Mouse (Mus musculus): ENCODE results near the gene Rsbn1.

The Rsbn1 gene

DNA sequence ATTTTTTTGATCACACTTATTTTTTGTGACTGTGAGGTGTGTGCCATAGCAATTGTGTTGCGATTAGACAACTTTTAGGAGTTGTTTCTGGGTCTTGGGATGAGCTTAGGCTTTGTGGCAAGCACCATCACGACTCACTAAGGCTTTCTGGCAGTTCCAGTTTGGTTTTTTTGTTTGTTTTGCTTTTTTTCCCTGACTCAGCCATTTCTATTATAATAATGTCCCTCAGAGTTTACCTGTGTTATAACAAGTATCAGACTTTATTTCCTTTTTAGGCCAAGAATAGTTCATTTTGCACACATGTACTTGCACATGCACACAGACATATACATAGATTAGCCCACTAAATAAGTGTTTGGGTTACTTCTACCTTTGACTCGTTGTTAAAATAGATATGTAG lies 46.7 kb downstream of the Rsbn1 start:
- no peak for DNase-seq

GRCm38 (mm10) chr3:103967231-103967630 lies 53.3 kb downstream of the Rsbn1 start:
- DNase-seq = no peak

GRCm38 (mm10) chr3:103967861-103968691 lies 54.2 kb downstream of the Rsbn1 start, which contains the start of gene Phtf1:
TSS of gene Phtf1 (plus strand) at chr3:103968110.
- peak; percentile 90 for DNase-seq

GRCm38 (mm10) chr3:103968701-103969100 lies 54.8 kb downstream of the Rsbn1 start:
- no peak for DNase-seq

DNA sequence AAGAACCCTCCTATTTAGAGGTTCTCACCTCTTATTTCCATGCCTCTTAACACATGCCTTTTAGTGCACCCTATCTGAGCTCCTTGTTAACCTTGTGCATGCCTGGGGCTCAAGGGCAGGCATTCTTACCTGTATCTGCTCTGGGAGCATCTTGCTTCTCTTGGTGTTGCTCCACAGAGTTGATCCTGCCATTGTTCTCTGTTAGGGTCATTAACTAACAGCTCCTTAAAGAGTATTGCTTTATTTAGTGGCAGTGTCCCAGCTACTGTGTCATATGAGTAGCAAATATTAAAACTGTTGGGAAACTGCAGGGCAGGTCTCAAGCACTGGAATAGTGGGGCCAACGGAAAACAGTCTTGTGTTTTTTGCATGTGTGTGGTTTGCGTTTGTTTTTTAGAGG lies 57.2 kb downstream of the Rsbn1 start:
- DNase-seq = no peak

DNA sequence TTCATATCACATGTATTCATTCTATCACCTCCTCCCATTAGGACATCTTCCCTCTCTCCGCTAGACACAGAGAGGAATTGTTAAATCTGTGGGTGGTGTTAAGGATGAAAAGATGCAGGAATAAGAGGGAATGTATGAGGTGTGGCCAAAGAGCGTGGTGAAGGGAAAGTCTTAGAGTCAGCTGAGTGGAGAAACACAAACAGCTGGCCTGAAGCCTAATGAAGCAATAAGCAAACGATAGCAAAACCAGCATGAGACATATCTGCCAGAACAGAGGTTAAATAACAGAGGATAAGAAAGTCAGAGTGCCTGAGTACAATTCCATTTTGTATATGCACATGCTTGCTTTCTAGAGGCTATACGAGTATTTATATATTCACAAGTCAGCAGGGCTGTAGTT lies 70.6 kb downstream of the Rsbn1 start:
- no peak for DNase-seq

DNA sequence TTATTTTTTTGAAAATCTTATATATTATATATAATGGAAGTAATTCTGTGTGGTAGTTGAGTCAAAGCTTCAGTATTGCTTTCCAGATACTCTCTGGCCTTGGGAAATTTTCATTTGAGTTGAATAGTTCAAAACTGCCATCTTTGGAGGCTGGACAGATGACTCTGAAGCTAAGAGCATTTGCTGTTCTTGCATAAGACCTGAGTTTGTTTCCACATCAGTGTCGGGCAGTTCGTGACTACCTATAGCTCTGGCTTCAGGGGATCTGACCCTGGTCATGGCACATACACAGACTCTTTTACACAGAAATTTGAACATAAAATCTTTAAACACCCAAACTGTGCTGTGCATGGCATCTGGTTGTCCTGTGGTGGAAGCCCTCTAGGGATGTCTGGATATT lies 71.3 kb downstream of the Rsbn1 start:
- no peak for DNase-seq

DNA sequence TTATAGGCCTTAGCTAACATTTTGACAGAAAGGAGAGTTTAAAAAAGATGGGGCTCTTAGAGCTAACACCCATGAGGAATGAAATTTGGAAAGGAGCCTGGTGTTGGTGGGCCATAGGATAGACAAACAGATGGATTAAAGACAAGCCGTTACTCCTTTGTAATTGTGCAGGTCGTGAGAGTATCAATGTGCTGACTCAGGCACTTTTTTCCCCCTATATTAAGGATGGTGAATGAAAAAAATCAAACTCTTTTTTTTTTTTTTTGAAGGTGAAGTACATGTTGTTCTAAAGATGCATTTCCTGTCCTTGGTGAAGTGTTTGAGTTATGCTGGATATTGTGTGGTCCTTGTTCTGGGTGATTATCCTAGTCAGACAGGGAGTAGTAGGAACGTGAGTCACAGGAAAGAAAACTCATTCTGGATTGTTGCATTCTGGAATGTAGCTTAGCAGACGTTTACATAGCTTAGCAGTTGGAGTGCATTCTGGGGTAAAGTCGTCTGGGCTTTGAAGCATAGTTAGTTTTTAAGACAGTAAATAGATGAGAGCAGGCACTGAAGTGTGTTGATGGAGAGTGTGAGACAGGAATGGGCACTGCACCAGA lies 74.0 kb downstream of the Rsbn1 start:
- no peak for DNase-seq

DNA sequence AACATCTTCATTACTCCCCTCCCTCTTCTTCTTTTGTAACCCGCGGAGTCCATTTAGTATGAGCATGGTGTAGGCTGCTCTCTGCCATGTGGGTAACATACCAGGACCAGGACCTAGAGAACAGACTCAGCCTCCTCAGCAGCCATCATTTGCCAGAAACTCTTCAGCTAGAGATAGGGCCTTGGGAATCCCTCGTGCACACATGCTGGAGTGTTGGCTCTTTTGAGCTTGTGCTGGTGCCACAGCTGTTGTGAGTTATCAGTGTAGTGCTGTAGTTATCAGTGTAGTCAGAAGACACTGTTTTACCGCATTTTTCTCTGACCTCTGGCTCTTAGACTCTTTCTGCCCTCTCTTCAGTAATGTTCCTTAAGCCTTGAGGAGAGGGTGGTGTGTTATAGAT lies 75.4 kb downstream of the Rsbn1 start:
- no peak for DNase-seq

DNA sequence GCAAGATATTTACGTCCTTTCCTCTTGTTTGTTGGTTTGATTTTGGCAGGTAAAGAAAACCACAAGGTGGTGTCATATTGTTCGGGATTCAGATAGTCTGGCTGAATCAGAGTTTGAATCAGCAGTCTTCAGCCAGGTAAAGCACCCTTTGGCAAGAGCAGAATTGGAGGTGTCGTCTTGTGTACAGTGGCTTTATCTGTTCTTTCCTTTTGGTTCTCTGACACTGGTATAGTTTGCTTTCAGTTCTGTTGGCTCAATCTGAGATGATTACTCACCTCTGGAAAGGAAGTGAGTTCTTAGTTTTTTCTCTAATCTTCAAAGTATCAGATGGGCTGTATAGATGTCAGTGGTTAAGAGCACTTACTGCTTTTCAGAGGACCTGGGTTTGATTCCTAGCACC lies 77.4 kb downstream of the Rsbn1 start:
- DNase-seq = no peak

DNA sequence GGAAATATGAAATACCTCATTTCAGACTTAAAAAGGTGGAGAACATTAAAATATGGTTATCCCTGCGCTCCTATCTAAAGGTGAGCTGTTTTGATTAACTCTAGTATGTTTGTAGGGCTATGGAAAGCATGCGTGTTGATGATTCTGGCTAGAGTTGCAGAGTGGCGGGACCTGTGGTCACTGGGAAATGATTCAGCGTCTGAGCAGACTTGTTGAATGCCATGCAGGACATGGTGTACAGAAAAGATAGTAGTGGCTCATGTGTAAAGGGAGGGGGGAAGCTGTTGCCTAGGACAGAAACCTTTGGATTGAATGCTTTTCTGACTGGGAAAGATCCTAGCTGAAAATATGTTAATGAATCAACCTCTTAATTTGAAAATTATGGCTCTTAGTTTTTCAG lies 84.8 kb downstream of the Rsbn1 start:
- no peak for DNase-seq

- DNase-seq = no peak
These were observed 93.1 kb downstream of the Rsbn1 start for GRCm38 (mm10) chr3:104006896-104007466.

DNA sequence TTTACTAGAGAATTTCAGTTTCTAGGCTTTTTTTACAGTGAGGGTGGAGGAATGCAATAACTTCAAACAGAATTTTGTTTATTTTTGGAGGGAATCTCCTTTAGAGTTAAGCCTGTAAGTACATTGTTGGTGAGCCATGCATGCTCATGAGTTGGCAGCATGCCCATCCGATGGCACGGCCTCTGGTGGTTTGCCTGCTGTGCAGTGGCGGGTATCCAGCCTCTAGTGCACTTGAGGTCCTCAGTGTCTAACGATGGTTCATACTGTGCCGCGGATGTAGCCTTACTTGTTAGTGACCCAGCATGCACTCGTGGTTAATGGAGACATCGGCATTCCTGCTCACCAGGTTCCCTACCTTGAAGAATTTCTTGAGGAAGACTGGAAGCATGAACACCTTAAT lies 93.6 kb downstream of the Rsbn1 start:
- DNase-seq = peak; percentile 38

DNA sequence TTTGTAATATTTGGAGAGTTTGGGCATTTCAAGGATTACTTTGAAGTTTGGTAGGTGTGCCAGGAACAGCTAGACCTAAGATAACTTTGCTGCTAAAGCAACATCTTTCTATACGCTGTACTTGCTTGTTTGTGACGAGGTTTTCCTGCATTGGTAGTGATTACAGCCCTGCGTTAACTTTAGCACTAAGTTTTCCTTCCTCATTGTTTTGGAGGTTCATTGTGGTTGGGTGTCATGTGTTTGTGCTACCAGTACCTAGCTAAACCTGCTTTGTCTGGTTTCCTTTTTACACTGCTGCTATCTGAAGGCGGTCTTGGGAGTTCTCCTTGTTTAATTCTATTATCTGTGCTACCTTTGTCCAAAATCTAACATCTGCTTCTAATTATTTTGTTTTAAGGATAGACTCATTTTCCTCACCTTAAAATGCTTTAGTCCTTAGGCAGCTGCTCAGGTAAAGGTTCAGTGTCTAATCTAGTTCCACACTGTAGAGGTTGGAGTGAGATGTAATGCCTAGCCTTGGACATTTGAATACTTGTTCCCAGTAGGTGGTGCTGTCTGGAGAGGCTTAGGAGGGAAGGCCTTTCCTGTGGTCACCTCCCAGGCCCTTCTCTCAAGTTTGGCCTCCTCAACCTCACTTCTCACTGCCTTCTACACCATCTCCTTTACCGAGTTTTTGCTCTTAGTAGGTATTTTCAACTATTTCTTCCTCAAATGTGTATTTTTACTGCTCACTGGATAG lies 96.2 kb downstream of the Rsbn1 start:
- DNase-seq = no peak

GRCm38 (mm10) chr3:104011972-104012371 lies 98.1 kb downstream of the Rsbn1 start:
- no peak for DNase-seq
